Mouse (Mus musculus) ES-E14 (cell line): Measurements from ENCODE around the gene Plpp2.

Experiments used
- MAFK ChIP-seq: IDR thresholded peaks from 2 replicates; pipeline ENCODE4 v1.6.1; 2014; ENCODE audit warnings: mild to moderate bottlenecking, low read depth, low read length, inconsistent platforms; ENCODE audit not compliant: insufficient read depth
- ZNF384 ChIP-seq: IDR thresholded peaks from 2 replicates; pipeline ENCODE4 v1.6.1; 2012; ENCODE audit warnings: low read depth, low read length, inconsistent platforms

GRCm38 (mm10) chr10:79495886-79496285 lies 37.7 kb downstream of the Plpp2 start:
- no peak for TF ChIP-seq MAFK
- TF ChIP-seq ZNF384, result no peak
